Mouse (Mus musculus) A20 (cell line): Measurements from ENCODE around the gene Iqschfp.

Source experiments
- DNase-seq: peaks from one replicate; pipeline ENCODE4 v3.0.0-alpha.2; 2011; ENCODE audit warnings: low read depth, low spot score

Iqschfp gene

DNA sequence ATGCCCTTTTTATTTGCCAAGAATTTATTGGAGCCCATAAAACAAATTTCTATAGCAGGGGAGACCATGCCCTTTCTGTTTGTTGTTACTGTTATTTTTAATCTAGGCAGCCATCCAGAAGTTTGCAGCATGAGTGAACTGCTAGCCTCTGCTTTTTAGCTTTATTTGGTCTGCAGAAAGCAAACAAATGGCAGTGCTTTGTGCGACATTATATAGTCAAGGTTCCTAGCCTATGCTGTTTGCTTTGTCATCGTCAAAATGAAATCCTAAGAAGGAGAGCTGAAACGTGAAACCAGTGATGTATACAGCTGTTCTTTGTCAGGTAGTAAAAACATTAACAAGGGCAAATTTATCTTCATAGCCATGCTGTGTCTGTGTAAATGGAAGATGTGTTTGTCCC, 459.4 kb downstream of the Iqschfp start:
- no peak for DNase-seq

- no peak for DNase-seq
Observed at GRCm38 (mm10) chr3:68352961-68353360, 460.9 kb downstream of the Iqschfp start.

DNA sequence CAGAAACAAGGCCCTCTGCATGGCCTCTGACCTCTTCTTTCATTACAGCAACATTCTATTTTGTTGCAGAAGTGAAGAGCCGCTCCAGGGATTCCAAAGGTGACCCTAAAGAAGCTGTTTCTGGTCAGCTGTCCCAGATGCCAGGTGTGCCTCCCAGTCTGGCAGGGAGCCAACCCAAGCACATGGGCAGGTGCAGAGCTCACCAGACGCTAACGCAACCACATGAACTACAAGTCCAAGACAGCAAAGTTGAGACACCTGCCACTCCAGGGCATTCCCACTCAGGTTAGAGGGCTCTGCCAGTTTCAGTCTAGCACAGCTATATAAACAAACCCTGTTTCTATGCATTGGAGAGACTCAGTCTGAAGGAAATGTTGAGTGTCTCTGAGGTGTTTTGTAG, 461.5 kb downstream of the Iqschfp start:
- no peak for DNase-seq

GRCm38 (mm10) chr3:68356516-68356915, 464.5 kb downstream of the Iqschfp start:
- no peak for DNase-seq

- DNase-seq: no peak
Observed at GRCm38 (mm10) chr3:68368029-68368428, 476.0 kb downstream of the Iqschfp start.

DNA sequence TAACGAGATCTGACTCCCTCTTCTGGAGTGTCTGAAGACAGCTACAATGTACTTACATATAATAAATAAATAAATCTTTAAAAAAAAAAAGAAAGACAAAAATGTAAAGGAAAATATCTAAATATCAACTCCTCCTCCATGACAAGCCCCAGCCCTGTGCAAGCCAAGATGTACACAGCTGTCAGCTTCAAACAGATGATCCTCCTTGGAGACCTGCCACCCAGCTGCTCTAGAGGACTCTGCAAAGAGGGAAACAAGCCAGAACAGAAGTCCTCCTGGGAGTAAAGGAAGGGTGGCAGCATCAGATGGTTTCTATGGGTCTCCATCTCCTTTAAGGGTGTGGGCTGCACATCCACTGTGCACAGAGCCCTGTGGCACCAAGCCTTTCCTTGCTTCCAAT, 480.9 kb downstream of the Iqschfp start:
- no peak for DNase-seq

- no peak for DNase-seq
Observed at GRCm38 (mm10) chr3:68375100-68375508, 483.1 kb downstream of the Iqschfp start.

GRCm38 (mm10) chr3:68377452-68378198, 485.6 kb downstream of the Iqschfp start:
- DNase-seq: no peak

- no peak for DNase-seq
Observed at GRCm38 (mm10) chr3:68378799-68379198, 486.8 kb downstream of the Iqschfp start.

DNA sequence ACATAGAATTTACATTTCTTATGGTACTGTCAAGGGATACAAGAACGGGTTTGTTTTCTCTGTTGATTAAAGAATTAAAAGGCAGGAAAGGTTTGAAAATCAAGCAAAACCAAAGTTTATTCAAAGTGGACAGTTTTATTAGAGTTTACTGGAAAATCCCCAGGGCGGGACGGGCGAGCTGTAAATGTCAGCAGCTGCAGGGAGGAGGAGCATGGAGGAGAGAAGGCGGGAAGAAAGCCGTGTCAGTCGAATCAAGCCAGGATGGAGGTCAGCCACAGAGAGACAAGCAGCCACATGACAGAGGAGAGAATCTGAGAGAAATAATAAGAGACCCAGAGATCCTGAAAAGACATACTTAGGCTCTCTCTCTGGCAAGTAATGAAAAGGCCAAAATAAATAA, 487.2 kb downstream of the Iqschfp start:
- no peak for DNase-seq

DNA sequence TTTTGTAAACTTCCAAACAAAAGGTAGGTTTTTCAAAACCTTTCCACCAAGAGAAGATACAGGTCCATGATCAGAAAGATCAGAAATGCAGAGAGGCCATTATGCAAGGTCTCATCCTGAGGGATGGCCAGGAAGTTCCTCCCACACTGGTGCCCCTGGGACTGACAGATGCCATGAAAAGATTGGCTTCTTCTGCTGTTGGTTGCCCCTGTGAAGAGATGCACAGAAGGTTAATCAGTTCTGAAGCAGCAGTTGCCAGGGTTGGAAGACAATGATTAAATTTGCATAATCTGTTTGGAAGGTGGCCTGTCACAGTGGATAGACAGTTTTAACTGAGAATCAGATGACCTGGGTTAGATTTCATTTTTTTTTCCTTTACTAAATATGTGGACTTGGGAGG, 491.6 kb downstream of the Iqschfp start:
- no peak for DNase-seq

DNA sequence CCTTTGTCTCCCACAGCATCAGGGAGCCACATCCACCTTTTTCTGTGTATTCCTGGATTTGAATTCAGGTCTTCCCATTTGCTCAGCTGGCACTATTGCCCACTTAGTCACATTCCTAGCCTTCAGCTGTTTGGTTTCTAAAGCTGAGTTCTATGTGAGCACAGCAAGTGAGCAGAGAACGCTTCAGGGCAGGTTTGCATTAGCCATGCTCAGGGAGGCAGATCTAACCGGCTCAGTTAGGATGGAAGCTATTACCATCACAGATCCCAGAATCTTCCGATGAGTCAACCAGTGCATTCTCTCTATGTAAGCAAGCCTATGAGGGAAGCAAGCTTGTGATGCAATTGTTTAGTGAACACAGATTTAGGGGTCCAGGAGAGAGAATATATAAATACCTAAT, 493.5 kb downstream of the Iqschfp start:
- DNase-seq: no peak

DNA sequence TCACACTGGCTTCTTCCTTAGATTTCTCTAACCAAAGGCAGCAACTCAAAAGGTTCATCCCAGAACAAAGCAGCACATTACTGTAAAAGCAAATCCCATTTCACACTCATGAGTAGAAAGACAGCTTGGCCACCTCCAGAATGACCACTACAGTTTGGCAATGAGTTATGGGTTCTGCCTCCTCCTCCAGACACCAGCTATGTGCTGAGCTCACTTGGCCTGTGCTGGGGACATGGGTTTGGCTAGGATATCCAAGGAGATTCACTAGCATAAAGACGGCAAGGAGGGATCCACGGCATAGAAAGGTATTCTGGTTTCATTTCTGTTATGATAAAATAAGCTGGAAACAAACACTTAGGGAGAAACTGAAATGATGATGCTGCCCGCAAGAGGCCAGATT, 496.0 kb downstream of the Iqschfp start:
- DNase-seq: no peak

DNA sequence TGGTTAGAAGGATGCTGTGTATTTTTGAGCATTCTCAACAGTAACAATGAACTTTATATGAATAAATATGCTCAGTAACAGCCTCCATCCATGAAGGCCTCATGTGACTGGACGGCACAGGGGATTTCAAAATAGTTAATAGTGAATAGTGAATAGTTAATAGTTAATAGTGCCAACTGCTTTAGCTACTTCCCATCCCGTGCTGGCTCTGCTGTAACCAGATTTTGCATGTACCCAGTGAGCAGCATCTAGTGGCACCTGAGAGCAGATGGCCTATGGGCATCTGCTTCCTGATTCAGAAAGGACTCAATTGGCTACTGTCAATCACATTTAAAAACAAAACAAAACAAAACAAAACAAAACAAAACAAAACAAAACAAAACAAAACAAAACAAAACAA, 501.5 kb downstream of the Iqschfp start:
- no peak for DNase-seq

DNA sequence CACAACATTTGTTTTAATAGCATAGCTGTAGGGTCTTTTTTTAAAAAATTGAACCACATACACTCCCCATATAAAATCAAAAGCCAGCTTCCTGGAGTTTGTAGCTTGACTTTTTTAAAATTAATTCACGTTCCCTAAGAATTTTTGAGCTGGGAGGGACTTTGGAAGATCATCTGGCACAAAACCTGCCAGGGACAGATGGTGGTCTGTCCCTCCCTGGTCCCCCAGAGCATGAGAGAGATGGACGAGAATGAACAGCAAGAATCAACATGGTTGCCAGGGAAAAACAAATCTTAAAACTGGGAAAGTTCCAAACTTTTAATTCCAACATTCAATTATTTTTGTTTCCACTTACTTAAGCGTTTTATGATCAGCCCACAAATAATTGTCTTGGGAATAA, 506.7 kb downstream of the Iqschfp start:
- no peak for DNase-seq

DNA sequence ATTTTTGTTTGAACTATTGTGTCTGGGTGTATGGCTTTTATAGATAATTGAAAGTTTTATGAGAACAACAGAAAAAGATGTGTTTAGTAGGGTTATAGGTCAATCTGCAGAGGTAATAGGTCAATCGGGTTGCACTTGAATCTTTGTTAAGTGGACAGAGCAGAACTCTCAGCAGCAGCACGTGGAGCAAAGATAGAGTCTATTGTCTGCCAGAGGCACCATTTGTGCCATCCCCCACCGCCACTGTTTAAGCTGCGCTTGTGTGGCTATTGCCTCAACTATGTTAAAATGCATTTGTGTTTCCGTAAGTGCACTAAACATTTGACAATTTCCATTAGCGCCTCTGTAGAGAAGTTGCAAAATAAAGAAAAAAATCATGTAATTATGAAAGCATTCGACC, 508.1 kb downstream of the Iqschfp start:
- no peak for DNase-seq

- DNase-seq: no peak
Observed at GRCm38 (mm10) chr3:68403343-68403742, 511.3 kb downstream of the Iqschfp start.

- no peak for DNase-seq
Observed at GRCm38 (mm10) chr3:68403783-68404217, 511.8 kb downstream of the Iqschfp start.

DNA sequence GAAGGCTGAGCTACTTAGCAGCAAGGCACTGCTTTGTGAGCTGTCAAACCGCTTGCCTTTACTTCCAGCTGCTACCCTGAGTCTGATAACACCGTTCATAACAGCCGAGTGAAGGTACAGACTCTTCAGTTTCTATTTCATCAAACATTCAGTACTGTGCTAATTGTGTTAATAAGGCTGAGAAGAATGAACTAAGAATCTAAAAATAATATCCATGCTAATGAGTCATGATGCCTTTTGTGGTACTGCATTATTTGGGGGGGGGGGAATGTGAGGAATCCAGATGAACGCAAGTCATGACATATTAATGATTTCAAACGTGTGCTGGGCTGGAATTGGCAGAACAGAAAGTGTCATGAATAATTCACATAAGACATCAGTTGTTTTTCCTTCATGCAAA, 513.7 kb downstream of the Iqschfp start:
- DNase-seq: no peak

DNA sequence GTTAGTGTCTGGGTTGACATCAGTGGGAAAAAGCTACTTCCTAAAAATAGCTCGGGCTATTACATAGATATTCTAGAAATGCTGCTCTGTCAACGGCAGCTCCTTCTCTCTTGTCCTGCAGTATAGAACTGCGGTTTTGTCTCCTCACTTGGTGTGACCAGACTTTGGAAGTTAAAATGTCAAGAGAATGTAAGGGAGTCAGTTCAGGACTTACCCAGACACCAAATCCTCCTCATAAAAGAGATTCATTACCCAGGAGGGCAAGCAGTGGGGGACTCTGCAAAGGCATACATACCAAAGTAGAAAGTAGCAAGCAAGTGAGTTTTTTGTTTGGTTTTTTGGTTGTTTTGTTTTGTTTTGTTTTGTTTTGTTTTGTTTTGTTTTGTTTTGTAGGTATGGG, 520.2 kb downstream of the Iqschfp start:
- DNase-seq: no peak

DNA sequence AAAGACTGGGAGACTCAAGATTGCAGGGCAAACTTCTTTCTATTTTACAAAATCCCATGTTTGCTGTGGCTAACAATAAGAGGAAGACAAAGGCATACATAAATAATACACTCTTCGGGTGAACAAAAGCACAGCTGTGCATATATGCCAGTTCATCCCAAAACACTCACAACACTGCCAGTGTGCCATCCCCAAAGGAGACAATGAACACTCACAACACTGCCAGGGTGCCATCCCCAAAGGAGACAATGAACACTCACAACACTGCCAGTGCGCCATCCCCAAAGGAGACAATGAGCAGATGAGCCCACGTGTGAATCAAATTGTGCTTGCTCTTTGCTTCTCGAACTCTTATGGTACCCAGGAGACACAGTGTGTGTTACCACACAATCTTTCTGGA, 527.8 kb downstream of the Iqschfp start:
- no peak for DNase-seq

- DNase-seq: no peak
Observed at GRCm38 (mm10) chr3:68420927-68421326, 528.9 kb downstream of the Iqschfp start.

- DNase-seq: no peak
Observed at GRCm38 (mm10) chr3:68421849-68422248, 529.8 kb downstream of the Iqschfp start.

GRCm38 (mm10) chr3:68428081-68428480, 536.0 kb downstream of the Iqschfp start:
- no peak for DNase-seq
